Mouse (Mus musculus): Measurements from ENCODE around the gene Hoxb13.

DNA sequence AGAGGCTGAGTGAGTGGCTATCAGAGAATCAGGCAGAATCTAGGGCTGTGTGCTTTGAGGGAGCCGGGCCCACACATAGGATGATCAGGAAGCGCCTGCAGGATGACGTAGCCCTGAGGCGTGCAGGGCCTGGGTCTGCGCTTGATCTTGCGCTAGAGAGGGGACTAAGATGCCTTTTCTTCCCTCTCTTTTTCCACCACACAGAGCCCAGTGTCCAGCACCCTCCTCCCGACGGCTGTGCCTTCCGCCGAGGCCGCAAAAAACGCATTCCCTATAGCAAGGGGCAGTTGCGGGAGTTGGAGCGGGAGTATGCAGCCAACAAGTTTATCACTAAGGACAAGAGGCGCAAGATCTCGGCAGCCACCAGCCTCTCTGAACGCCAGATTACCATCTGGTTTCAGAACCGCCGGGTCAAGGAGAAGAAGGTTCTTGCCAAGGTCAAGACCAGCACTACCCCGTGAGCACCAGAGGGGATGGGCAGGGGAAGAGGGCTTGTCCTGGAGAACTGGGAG, 1.7 kb downstream of the Hoxb13 start:
- TF ChIP-seq POLR2A (IDR thresholded peaks at IDR 0.05; ENCODE audit: borderline replicate concordance, low read depth, low read length) (no peak), CTCF (IDR thresholded peaks at IDR 0.05; ENCODE audit: low read depth, low read length) (no peak)

Data from bone marrow macrophage, adult 2 months (primary cell).